Mouse (Mus musculus): ENCODE measurements around the gene Tmem141. TPM values are rescaled to one million over a fixed set of nuclear protein-coding genes. Genes with fewer than 3 reads are reported as not detected.

Tmem141 gene
- total and polyA plus RNA-seq, 3 experiments = 6.2 to 11.1 (median 7.7) TPM

GRCm38 (mm10) chr2:25607761-25608622 is 13.8 kb downstream of the Tmem141 start, which contains the start of gene Rabl6 (continued):
- TF ChIP-seq TCF12 (IDR thresholded peaks at IDR 0.05; ENCODE audit: low read depth, low read length) = peak; percentile 96

DNA sequence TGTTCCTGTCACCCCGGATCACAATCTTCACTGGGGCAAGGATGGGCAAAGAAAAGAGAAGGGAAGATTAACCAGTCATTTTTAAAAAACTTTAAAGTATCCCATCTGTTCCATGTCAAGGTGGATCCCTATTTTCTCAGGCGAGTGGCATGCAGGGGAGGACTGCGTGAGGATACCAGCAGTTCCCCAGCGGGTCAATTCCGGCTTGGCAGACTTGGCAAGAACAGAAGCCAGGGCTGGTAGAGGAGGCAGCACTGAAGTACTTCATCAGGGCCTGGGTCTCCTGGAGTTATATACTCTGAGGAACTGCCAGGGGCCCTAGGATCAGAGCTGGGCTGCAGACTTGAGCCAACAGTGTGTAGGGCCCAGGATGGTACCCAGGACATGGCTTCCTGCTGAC is 19.3 kb downstream of the Tmem141 start:
- in situ Hi-C loops (cut with MboI; ENCODE audit: low pct_ligation_motif_present, low pct_unique_long_range_greater_than_20kb, low sequenced_read_pairs) (no loop called here), dilution Hi-C loops (cut with MboI; ENCODE audit: extremely low pct_ligation_motif_present, extremely low pct_unique_long_range_greater_than_20kb, low sequenced_read_pairs) (no loop called here)
- Histone ChIP-seq H3K27ac (ENCODE audit: insufficient read depth, low read depth) (no peak overlapping the region), H3K4me2 (ENCODE audit: insufficient read depth, low read depth, poor library complexity, severe bottlenecking) (no peak overlapping the region), H3K9me3 (replicated peaks; ENCODE audit: low read length) (no peaks in the 10 kb centered on the region), H3K9ac (ENCODE audit: insufficient read depth, low read depth) (no peak overlapping the region), H3K36me3 (replicated peaks in 1 of 2; ENCODE audit: control insufficient read depth in 1 of 2, insufficient read depth in 1 of 2, low read length in 1 of 2) (peaks cover 54 to 79% of the 10 kb centered on the region in 2 experiments), H3K4me3 (replicated peaks in 1 of 3; ENCODE audit: low read depth in 2 of 3, low read length in 2 of 3, poor library complexity in 1 of 3) (no peak overlapping the region), H3K27me3 (replicated peaks) (no peaks in the 10 kb centered on the region), H3K4me1 (ENCODE audit: control insufficient read depth in 1 of 2, insufficient read depth in 2 of 2) (peaks cover 3 to 23% of the 10 kb centered on the region in 2 experiments), H3K79me2 (replicated peaks; ENCODE audit: control insufficient read depth, extremely low read depth, insufficient read depth, poor library complexity, severe bottlenecking) (peaks cover 14% of the 10 kb centered on the region)
- TF ChIP-seq POLR2AphosphoS2 (IDR thresholded peaks at IDR 0.05; ENCODE audit: low read depth, low read length) (no peak), USF1 (IDR thresholded peaks at IDR 0.05; ENCODE audit: low read depth, low read length) (no peak)
- DNase-seq (ENCODE audit: extremely low read depth) = no peak

GRCm38 (mm10) chr2:25600037-25600436 is 21.8 kb downstream of the Tmem141 start:
- H3K27ac ChIP-seq (ENCODE audit: insufficient read depth, low read depth) = no peak overlapping the region
- H3K9me3 ChIP-seq (replicated peaks; ENCODE audit: low read length) = no peaks in the 10 kb centered on the region
- TF ChIP-seq UBTF (IDR thresholded peaks at IDR 0.05; ENCODE audit: low read depth, low read length) (no peak), JUND (conservative IDR thresholded peaks at IDR 0.05; ENCODE audit: low read depth, low read length) (no peak), E2F4 (IDR thresholded peaks at IDR 0.05; ENCODE audit: insufficient replicate concordance, low read depth, low read length) (no peak), MAX (IDR thresholded peaks at IDR 0.05; ENCODE audit: low read length) (no peak), JUN (IDR thresholded peaks at IDR 0.05; ENCODE audit: insufficient read depth, low read depth, low read length) (no peak), ZC3H11A (IDR thresholded peaks at IDR 0.05; ENCODE audit: low read depth, low read length) (no peak), MEF2A (IDR thresholded peaks at IDR 0.05; ENCODE audit: borderline replicate concordance, low read depth, low read length) (no peak), NELFE (IDR thresholded peaks at IDR 0.05; ENCODE audit: low read depth, low read length) (no peak), HCFC1 (IDR thresholded peaks at IDR 0.05; ENCODE audit: low read depth, low read length) (no peak), TBP (conservative IDR thresholded peaks at IDR 0.05; ENCODE audit: low read depth, low read length) (no peak), MYC (IDR thresholded peaks at IDR 0.05; ENCODE audit: low read depth, low read length) (no peak), MAZ (IDR thresholded peaks at IDR 0.05; ENCODE audit: low read depth, low read length) (no peak), KAT2A (IDR thresholded peaks at IDR 0.05; ENCODE audit: insufficient replicate concordance, low read length) (no peak), SMC3 (IDR thresholded peaks at IDR 0.05; ENCODE audit: low read depth, low read length) (no peak)
- in situ Hi-C loops (cut with MboI; ENCODE audit: low pct_ligation_motif_present, low pct_unique_long_range_greater_than_20kb, low sequenced_read_pairs) (no loop called here), dilution Hi-C loops (cut with MboI; ENCODE audit: extremely low pct_ligation_motif_present, extremely low pct_unique_long_range_greater_than_20kb, low sequenced_read_pairs) (no loop called here)
- no peak overlapping the region for H3K4me3 ChIP-seq (replicated peaks in 1 of 3; ENCODE audit: low read depth in 2 of 3, low read length in 2 of 3, poor library complexity in 1 of 3)
- H3K4me1 ChIP-seq (ENCODE audit: control insufficient read depth in 1 of 2, insufficient read depth in 2 of 2) = peaks cover 2 to 8% of the 10 kb centered on the region in 2 experiments; a peak in 1 of 4 replicates
- 0 out of 2 replicates have a peak, but pooled peaks cover 3% of the 10 kb centered on the region for H3K79me2 ChIP-seq (replicated peaks; ENCODE audit: control insufficient read depth, extremely low read depth, insufficient read depth, poor library complexity, severe bottlenecking)
- H3K4me2 ChIP-seq (ENCODE audit: insufficient read depth, low read depth, poor library complexity, severe bottlenecking) = no peak overlapping the region
- peaks cover 74 to 94% of the 10 kb centered on the region in 2 experiments for H3K36me3 ChIP-seq (replicated peaks in 1 of 2; ENCODE audit: control insufficient read depth in 1 of 2, insufficient read depth in 1 of 2, low read length in 1 of 2)
- no peaks in the 10 kb centered on the region for H3K27me3 ChIP-seq (replicated peaks)
- no peak for DNase-seq (ENCODE audit: extremely low read depth)
- H3K9ac ChIP-seq (ENCODE audit: insufficient read depth, low read depth) = no peak overlapping the region
